Mouse (Mus musculus): ENCODE measurements around the gene Osgin1. TPM values are rescaled to one million over a fixed set of nuclear protein-coding genes. Genes with fewer than 3 reads are reported as not detected.

Gene Osgin1
- polyA plus RNA-seq, 1 experiment: 31.2 TPM

- DNase-seq (ENCODE audit: low read depth): no peak
Observed at GRCm38 (mm10) chr8:119442013-119442412, 8.1 kb downstream of the Osgin1 start.

- no peak for DNase-seq (ENCODE audit: low read depth)
Observed at GRCm38 (mm10) chr8:119442970-119443369, 9.0 kb downstream of the Osgin1 start.

- no peak for DNase-seq (ENCODE audit: low read depth)
Observed at GRCm38 (mm10) chr8:119446211-119446989, 12.5 kb downstream of the Osgin1 start, which contains the start of gene Necab2. Gene Necab2, plus strand, starts transcription at chr8:119446719.

- DNase-seq (ENCODE audit: low read depth): no peak
Observed at GRCm38 (mm10) chr8:119446990-119447780, 13.3 kb downstream of the Osgin1 start.

GRCm38 (mm10) chr8:119447781-119448170 lies 13.9 kb downstream of the Osgin1 start:
- DNase-seq (ENCODE audit: low read depth): no peak

GRCm38 (mm10) chr8:119449627-119450026 lies 15.7 kb downstream of the Osgin1 start:
- no peak for DNase-seq (ENCODE audit: low read depth)

DNA sequence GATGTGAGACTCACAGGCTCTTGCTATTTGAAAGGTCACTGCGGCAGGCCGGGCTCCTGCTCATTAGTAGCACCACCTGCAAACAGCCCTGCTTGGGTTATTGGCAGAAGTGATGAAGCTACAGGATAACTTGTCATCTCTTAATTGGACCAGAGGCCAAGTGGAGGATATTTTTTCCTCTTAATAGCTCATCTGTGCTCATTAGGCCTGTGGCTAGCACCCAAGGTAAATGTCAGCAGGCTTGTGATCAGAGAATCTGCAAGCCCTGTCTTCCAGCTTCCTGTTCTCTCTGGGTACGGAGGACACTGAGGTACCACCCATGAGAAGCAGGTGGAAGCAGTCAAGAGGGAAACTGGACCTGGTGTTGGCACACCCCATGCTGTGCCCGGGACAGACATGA lies 17.2 kb downstream of the Osgin1 start:
- DNase-seq (ENCODE audit: low read depth): no peak

GRCm38 (mm10) chr8:119452919-119453318 lies 19.0 kb downstream of the Osgin1 start:
- DNase-seq (ENCODE audit: low read depth): no peak

GRCm38 (mm10) chr8:119456045-119456444 lies 22.1 kb downstream of the Osgin1 start:
- no peak for DNase-seq (ENCODE audit: low read depth)

DNA sequence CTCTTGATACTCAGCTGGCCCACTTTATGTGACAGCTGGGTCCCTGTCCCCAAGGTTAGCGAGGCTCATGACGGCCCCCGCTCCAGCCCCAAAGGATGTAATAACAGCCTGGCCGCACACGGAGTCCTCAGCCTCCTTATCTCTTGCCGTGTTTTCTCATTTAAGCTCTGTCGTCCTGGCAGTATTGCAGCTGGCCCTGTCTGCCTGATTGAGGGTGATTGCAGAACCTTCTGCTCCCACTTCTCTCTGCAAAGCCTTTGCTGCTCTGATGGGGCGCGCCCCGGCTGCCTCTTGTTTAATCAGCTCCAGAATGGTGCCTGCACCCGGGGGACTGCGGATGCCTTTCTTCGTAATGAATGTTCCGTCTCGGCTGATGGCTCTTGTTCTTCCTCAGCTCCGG lies 25.8 kb downstream of the Osgin1 start:
- DNase-seq (ENCODE audit: low read depth): no peak

DNA sequence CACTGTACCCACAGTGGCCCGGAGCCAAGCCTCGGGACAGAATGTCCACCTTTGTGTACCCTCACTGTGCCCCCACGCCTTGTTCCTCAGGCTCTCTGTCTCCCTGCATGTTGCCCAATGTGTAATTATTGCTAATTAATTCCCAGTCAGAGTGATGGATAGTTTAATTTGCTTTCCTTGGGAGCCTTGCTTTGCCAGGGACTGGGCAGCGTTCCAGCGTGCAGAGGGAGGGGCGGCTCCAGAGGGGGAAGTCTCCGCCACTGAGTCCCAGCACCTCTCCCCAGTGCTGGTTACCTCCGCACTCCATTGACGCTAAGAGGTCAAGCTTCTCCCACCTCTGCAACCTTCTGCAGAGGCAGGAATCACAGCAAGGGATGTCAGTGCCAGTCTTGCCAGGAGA lies 27.4 kb downstream of the Osgin1 start:
- DNase-seq (ENCODE audit: low read depth): no peak

GRCm38 (mm10) chr8:119463709-119464108 lies 29.8 kb downstream of the Osgin1 start:
- DNase-seq (ENCODE audit: low read depth): no peak

GRCm38 (mm10) chr8:119466105-119466504 lies 32.2 kb downstream of the Osgin1 start:
- no peak for DNase-seq (ENCODE audit: low read depth)

- no peak for DNase-seq (ENCODE audit: low read depth)
Observed at GRCm38 (mm10) chr8:119466794-119467193, 32.9 kb downstream of the Osgin1 start.

DNA sequence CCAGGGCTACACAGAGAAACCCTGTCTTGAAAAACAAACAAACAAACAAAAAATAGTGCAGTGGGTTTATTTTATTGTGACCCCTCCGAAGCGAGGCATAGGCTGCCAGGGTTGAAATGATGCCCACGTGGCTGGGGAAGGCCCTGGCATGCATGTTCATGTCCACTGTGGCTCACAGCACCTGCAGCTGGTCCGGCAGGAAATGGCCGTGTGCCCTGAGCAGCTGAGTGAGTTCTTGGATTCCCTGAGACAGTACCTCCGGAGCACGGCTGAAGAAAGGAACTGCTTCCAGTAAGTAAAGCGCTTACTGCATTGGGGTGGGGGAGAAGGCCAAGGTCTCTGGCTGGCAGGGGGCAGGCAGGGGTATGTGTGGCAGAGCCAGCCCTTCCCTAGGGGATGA lies 34.2 kb downstream of the Osgin1 start:
- DNase-seq (ENCODE audit: low read depth): no peak

- no peak for DNase-seq (ENCODE audit: low read depth)
Observed at GRCm38 (mm10) chr8:119478684-119479083, 44.8 kb downstream of the Osgin1 start.

GRCm38 (mm10) chr8:119484145-119484896 lies 50.4 kb downstream of the Osgin1 start:
- no peak for DNase-seq (ENCODE audit: low read depth)

GRCm38 (mm10) chr8:119487093-119487492 lies 53.2 kb downstream of the Osgin1 start:
- no peak for DNase-seq (ENCODE audit: low read depth)
